Mouse (Mus musculus) adrenal gland, postnatal 4 days (tissue): ENCODE data around the gene Vmn1r85. TPM values are rescaled to one million over a fixed set of nuclear protein-coding genes. Genes with fewer than 3 reads are reported as not detected.
A peak's percentile ranks its signal among the peaks of the same experiment; 100 is the strongest.
"Not testable (repeated sequence)": the region's sequence is repeated elsewhere in the genome, so short reads cannot be mapped to it uniquely, and the experiment has no call there.

Experiments used
- DNase-seq, 2 experiments: peaks; one replicate each; pipeline ENCODE4 v3.0.0; 2021 to 2022; ENCODE audit warnings: low spot score in 2 of 2, mixed read lengths in 2 of 2
- long read RNA-seq, 2 experiments: library from polyadenylated mRNA; stranded (forward); transcript quantifications; one replicate each; pipeline ENCODE4 v2.0.0; 2021
- total RNA-seq, 2 experiments: library from RNA; stranded (reverse); gene quantifications; 2 replicates each; pipeline ENCODE4 v1.2.3; 2021

The Vmn1r85 gene
- not detected for total RNA-seq
- long read RNA-seq, experiment 1, result 0 reads
- long read RNA-seq, experiment 2, result 0 reads

DNA sequence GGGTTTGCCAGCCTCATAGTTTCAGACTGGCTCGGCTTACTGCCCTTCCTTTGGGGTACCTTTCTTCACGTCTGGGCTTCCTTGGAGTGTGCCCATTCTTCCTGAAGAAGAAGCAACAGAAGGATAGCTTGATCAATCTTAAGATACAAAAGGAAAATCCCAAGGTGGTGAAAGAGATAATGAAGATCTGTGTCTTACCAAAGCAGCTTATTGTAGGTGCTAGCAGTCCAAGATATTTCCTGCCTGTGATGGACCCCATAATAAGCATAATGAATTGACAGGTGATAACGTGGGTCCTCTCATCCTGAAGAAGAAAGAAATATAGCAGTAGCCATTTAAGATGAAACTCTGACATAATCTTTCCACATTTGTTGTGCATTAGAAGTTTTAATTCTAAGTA, at the start of gene Vmn1r85:
Vmn1r85 (minus strand) TSS at position 101 of the 400 bp plus-strand sequence.
- DNase-seq, result no peak

DNA sequence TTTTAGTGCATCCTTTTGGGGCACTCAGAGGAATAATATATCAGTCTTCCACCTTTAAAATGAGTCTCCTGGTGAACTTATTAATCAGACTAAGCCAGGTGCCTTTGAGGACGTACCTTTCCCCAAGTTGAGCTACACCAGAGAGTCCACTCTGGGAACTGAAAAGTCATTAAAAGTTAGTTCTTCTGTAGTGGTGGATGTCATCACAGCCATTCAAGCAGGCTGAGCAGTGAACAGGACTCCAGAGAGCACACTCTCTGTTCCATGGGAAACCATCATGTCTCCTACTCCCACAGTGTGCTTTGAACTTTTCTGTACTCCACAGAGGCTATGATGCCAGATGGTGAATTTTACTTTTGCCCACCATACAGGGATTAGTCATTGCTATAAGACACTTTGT, 45.1 kb upstream of the Vmn1r85 start, which contains the start of gene Vmn1r87:
Vmn1r87 (minus strand) TSS at position 101 of the 400 bp plus-strand sequence.
- DNase-seq, result no peak

DNA sequence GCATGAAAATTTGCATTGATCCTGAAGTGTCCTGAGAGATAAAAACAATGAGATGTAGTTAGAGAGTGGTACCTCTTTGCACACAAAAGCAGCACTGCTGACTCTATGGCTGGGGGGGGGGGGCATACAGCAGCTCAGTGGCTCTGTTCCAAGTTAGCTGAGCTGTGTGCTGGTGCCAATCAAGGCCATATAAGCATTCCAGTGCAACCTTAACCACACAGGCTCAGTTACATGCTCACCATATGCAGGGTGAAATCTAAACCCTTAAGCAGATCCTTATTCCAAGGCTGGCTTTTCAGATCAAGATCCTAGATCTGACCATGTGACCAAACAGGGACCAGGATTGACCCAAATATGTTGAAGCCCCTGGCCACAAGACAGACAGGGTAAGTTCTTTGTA, 42.4 kb upstream of the Vmn1r85 start:
- no peak for DNase-seq

DNA sequence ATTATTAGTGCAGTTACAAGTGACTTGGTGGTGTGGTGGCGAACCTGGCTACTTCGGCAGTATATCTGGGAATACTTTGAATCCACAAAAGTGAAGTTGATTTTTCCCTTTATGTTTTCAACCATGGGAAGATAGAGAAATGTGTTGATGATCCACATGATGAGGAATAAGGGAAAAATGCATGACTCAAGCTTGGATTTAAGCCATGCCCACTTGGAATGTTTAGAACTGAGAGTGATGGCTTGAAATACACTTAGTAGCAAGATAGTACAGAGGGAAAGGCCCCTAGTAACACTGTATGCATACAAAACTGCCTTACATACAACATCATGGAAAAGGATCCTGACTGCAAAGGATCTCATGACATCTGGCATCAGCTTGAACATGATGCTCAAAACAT, 36.9 kb upstream of the Vmn1r85 start:
- DNase-seq, result no peak

DNA sequence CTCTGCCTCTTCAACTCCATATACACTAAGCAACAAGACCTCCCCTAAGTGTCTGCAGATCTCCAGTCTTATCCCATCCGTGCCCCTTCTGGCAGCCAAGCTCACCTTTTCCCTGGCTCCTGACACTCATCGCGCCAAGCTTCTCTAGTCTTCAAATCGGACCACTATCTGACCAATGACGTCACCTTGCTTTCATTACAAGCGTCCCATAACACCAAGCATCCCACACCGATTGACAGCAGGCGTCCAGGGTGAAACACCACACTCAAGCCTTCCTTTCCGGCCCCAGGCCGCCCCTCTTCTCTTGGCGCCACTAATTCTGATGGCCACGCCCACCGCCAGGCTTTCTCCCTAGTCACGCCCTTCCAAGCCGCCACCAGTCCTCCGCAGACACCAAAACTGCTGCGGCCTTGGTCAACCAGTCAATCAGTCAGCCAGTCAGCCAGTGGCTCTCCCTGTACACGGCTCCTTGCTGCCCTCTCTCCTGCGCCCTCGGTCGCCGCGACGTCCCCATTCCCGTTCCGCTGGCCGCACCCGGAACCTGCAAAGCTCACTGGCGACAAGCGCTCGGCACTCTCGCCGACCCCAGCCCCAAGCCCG, 28.7 kb upstream of the Vmn1r85 start:
- not testable (repeated sequence) for DNase-seq

DNA sequence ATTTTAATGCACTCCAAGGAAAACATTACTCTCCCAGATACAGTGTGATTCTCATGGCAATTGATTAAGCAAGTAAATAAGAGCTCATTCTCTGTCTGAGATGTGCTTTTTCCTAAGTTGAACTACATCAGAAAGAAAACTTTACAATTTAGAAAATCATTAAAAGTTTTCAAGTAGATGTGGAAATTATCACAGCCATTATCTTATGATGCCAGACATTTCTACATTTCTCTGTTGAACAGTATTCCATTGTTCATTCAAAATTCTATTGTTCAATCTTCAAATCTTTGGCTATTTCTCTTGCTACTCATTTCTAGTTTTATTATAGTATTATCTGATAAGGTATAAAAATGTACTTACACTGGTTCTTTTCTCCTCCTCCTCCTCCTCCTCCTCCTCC, 24.8 kb upstream of the Vmn1r85 start, which contains the start of gene Vmn1r86:
Vmn1r86 (minus strand) TSS at position 101 of the 400 bp plus-strand sequence.
- no peak for DNase-seq

DNA sequence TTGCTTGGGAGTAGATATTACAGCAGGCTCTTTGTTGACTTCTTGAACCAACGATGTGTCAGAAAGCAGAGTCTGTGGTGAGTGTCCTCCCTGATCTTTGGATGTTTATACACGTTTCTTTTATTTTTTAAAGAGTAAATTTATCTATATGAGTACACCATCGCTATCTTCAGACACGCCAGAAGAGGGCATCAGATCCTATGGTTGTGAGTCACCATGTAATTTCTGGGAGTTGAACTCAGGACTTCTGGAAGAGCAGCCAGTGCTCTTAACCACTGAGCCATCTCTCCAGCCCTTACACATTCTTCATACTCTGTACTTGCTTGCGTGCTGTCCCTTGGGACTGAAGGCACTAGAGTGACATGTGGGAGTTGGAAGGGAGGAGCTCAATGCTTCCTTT, 22.7 kb downstream of the Vmn1r85 start:
- DNase-seq, result no peak

DNA sequence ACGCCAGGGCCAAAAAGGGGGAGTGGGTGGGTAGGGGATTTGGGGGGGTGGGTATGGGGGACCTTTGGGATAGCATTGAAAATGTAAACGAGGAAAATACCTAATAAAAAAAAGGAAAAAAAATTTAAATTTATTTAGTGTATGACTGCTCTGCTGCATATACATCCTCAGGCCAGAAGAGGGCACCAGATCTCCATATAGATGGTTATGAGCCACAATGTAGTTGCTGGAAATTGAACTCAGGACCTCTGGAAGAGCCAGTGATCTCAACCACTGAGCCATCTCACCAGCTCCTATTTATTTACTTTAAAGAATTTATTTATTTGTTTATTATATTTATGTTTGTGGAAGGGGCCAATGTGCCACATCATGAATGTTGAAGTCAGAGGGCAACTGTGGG, 31.6 kb downstream of the Vmn1r85 start:
- not testable (repeated sequence) for DNase-seq

DNA sequence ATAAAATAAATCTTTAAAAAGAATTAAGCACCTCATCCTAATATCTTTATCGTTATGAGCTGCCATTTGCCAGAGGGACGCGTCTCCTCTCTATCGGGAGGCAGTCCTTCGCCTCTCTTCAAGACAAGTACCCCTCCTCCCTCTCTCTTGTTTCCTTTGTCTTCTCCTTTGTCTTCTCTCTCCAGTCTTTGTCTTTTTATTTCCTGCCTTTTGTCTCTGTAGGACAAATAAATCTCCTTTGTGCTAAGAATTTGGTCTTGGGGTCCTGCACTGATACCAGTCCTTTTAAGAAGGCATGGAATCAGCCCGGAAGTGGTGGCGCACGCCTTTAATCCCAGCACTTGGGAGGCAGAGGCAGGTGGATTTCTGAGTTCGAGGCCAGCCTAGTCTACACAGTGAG, 35.4 kb downstream of the Vmn1r85 start:
- DNase-seq, result no peak

DNA sequence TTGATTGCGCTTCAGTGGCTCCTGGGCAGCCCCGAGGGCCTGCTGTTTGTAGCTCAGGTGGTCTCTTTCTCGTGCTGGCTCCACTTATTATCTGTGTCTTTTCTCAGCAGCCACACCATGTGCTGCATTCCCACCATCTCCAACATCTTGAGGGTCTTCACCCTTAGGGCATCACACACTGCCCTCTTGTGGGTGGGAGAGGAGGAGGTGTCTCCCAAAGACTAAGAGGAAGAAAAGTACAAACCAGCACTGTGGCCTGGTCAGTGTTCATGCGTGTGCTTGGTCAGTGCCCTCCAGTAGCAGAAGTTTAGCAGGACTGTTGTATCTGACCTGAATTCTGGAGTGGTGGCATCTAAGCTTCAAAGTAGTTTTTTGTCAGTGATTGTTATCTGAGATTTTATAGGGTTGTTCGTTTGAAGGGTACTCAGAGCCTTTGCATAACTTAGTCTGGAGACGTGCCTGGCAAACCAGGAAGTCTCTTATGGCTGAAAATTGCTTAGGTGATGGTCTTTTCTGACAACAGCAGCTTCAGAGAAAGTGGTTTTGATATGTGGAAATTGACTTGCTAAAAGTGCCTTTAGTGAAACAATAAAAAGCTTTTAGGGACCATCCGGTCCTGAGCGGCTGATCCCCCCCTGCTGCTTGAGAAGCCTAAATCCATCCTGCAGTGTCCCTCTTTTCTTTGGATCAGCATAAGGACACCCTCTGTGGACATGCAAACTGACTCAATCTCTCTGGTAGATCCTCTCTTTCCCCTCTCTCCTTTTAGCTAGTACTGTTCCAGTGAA, 37.9 kb downstream of the Vmn1r85 start:
- DNase-seq, result no peak

DNA sequence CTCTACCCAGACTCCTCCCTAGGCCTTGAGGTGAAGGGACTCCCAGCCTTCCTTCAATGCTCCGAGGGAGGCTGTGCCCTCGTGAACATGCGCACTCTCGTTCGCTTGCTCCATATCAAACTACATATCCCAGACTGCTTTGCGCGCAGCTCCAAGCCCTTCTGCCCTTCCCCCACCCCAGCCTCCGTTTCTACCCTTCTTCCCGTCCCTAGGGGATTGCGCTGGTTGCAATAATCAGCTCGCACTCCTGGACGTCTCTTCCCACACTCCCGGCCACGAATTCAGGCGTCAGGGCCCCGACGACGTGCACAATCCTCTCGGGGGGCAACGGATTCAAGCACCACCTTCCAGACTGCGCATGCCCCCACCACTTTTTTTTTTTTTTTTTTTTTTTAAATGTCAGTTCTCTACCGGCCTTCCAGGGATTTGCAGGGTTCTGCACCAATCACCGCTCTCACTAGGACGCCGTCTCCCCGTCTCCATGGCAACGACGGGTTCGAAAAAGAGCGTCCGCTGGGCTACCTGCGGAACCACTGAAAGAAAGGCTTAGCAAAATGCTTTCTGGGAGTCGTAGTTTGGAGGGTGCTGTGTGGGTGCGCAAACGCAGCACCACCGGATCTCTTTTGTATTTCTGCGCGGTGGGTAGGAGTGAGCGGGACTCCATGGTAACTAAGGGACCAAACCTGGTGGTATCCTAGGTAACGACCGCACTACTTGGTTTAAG, 40.5 kb downstream of the Vmn1r85 start, which contains the start of gene Mzf1:
Mzf1 (minus strand) TSS at position 478 of the 724 bp plus-strand sequence.
- DNase-seq, result peak; percentile 60 to 84

DNA sequence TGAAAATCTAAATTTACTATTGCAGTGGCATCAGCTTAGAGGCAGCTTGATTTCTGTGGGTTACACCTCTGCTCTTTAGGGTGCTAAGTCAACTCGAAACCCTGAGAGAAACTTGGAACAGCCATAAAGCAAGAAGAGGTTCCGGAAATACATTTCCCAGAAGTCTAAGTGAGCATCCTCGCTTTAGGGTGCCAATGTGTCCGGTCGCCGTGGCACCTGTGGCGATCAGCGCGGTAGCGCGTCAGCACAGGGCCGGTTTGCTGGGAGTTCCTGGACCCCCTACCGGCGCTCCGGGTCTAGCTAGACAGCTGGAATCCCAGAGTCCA, 41.0 kb downstream of the Vmn1r85 start:
- no peak for DNase-seq

DNA sequence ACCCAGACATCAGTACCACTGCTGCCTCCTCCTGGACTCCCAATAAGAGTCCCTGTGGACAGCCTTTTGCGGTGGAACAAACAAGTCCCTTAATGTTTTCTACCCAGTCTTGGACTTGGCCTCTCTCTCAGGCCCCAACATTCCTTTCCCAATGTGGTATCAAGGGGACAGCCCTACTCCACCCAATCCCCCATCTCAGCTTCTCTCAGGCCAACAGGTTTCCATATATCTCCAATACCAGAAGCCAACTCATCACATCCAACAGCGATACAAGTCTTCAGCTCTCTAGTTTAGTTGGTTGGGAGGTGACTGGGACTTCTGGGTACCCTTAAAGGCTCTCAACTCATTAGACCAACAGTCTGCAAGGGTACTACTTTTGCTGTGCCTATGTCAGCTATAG, 41.5 kb downstream of the Vmn1r85 start:
- no peak for DNase-seq

DNA sequence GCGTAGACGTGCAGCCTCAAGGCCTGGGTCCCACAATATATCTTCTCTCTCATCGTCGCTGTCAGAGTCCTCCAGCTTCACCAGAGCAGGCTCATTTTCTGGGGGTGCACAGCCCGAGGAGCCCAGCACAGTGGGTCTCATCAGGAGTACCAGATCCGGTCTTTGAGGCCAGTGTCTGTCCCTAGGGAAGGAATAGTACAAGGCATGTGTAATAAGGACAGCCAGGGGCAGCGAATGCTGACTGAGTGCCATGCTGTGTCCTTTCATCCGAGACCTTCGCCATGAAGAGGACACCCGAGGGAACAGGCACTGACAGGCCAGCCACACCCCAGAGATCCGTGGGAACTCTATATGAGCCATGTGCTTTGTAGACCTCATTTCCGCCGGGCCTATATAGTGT, 42.0 kb downstream of the Vmn1r85 start:
- no peak for DNase-seq

DNA sequence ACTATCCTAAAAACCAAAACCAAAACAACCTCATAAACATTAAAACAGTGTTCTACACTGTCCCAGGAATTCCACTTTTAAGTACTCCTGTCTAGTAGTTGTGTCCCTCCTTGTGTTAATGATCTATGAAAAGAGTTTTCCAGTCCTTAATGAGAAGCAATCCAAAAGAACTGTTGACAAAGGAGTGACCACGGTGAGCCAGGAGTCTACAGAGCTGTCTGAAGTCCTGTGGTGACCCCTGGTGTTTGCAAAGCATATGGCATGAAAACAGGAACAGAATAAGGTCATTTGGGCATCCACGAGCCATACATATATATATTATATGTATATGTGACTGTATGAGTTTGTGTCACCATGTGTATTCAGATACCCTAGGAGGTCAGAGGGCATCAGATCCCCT, 48.9 kb downstream of the Vmn1r85 start:
- no peak for DNase-seq

DNA sequence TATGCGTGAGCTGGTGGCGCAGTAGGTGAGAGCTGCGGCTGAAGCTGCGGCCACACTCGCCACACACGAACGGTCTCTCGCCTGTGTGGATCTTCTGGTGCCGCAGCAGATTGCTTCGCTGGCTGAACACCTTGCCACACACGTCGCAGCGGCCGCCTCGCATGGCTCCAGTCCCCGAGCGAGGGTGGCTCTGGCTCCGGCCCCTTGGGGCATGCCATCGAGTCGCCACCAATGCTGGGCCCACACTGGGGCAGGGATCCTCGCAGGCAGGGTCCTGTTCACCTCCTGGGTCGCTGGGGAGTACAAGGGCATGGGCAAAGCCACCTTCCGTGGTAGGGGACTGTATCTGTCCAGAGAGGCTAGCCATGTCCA, 50.7 kb downstream of the Vmn1r85 start:
- no peak for DNase-seq

DNA sequence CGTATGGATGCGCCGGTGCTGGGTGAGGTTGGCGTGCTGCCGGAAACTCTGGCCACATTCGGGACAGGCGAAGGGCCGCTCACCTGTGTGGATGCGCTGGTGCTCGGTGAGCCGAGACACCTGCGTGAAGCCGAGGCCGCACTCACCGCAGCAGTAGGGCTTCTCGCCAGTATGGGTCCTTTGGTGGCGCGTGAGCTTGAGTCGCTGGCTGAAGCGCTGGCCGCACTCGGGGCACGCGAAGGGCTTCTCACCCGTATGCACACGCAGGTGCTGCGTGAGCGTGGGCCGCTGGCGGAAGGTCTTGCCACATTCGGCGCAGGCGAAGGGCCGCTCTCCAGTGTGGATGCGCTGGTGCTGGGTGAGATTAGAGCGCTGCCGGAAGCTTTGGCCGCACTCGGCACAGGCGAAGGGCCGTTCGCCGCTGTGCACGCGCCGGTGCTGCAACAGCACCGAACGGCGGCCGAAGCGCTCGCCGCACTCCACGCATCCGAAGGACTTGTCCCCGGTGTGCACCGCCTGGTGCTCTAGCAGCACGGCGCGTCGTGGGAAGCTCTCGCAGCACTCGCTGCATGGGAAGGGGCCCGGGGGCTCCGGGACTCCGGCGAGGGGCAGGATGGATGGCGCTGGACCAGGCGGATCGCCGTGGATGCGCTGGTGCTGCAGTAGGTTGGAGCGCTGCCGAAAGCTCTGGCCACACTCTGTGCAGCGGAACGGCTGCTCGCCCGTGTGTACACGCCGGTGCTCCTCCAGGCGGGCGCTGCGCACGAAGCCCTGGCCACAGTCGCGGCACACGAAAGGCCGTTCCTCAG, 51.3 kb downstream of the Vmn1r85 start:
- no peak for DNase-seq

DNA sequence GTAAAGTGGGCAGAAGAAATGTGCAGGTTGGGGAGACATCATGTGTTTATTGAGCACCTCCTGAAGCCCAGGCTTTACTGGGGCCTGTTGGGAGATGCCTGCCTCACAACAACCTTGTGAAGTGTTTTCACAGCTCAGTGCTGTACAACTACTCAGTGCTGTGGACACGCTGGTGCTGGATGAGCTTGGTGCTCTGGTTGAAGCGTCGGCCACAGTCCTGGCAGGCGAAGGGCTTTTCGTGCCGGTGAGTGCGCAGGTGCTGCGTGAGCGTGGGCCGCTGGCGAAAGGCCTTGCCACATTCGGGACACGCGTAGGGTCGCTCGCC, 51.9 kb downstream of the Vmn1r85 start:
- no peak for DNase-seq

DNA sequence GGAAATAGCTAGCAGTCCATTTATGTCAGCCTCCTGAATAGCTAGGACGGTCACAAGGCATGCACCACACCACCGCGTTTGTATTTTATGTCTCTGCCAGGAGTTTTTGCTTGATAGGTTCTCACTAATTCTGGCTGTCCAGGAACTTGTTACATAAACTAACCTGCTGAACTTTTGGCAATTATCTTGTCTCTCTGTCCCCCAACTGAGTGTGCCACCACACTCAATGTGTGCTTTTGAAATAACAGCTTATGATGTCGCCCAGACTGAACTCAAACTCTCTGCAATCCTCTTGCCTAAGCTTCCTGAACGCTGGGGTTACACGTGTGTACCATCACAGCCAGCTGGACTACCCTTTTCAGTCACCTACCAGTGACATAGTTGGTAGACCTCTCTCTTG, 52.5 kb downstream of the Vmn1r85 start:
- no peak for DNase-seq

DNA sequence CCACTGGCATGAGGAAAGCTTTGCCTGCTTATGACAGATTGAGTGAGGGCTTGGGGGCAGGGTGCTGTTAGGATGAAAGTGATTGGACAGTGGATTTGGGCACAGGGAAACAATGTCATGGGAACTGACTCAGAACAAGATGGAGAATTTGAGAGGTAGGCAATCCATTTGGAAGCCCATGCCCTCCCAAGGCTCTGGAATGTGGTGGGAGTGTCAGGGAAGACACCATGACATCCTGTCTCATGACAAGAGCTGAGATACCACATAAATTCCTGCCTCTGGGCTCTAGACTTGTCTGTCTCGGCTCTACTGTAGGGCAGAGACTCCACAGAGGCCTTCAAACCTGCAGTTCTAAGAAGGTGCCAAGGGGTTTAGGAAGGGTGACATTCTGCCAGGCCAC, 53.7 kb downstream of the Vmn1r85 start:
- DNase-seq, result no peak

DNA sequence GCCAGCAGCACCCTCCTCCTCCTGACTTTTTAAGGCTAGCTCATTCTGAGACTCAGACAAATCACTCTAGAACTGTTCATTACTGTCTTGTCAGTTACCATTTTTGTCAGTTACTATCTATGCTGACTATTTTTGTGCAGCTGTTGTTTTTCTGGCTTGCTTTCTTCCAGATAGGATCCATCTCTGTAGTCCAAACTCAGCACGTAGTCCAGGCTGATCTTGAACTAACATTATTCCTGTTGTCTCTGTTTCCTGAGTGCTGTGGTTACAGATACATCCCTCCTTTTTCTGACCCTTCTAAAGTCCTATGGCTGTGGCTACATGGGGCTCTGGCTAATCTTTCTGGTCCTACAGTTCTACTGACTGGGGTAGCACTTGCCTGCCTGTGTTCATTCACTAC, 55.8 kb downstream of the Vmn1r85 start:
- DNase-seq, result no peak
